Mouse (Mus musculus) hindbrain, postnatal 0 days (tissue): Measurements from ENCODE around the gene Nek8. TPM values are rescaled to one million over a fixed set of nuclear protein-coding genes. Genes with fewer than 3 reads are reported as not detected.
A peak's percentile ranks its signal among the peaks of the same experiment; 100 is the strongest.

Source experiments
- ATAC-seq: fragments of 200-750 bp; cut with Nextera tagmentation; 2 replicates; pipeline ENCODE4 v1.8.0; 2017; ENCODE audit warnings: mild to moderate bottlenecking, moderate TSS enrichment, moderate library complexity
- DNase-seq: peaks from one replicate; pipeline ENCODE4 v3.0.0-alpha.2; 2015; ENCODE audit warnings: low spot score
- H3K27ac ChIP-seq: fragments of 300-500 bp; sonication (generic); 2 replicates; pipeline ENCODE4 v1.5.1; 2014; ENCODE audit warnings: mild to moderate bottlenecking
- H3K27me3 ChIP-seq: fragments of 300-500 bp; sonication (generic); 2 replicates; pipeline ENCODE4 v1.6.1; 2014; ENCODE audit warnings: low read length, mixed read lengths; ENCODE audit not compliant: insufficient read depth
- H3K36me3 ChIP-seq: fragments of 300-500 bp; sonication (generic); 2 replicates; pipeline ENCODE4 v1.6.1; 2014; ENCODE audit warnings: low read length, mixed read lengths; ENCODE audit not compliant: insufficient read depth
- H3K4me1 ChIP-seq: fragments of 300-500 bp; sonication (generic); 2 replicates; pipeline ENCODE4 v1.6.1; 2014; ENCODE audit warnings: antibody characterized with exemption, low read length, mixed read lengths; ENCODE audit not compliant: insufficient read depth
- H3K4me2 ChIP-seq: fragments of 300-500 bp; sonication (generic); 2 replicates; pipeline ENCODE4 v1.6.1; 2014; ENCODE audit warnings: low read depth, mild to moderate bottlenecking, low read length, moderate library complexity, mixed read lengths
- H3K4me3 ChIP-seq: fragments of 300-500 bp; sonication (generic); 2 replicates; pipeline ENCODE4 v1.5.1; 2014; ENCODE audit warnings: low read length
- H3K9ac ChIP-seq: fragments of 300-500 bp; sonication (generic); replicated peaks from 2 replicates; pipeline ENCODE4 v1.6.1; 2014; ENCODE audit warnings: mild to moderate bottlenecking, low read length, moderate library complexity, mixed read lengths
- H3K9me3 ChIP-seq: fragments of 300-500 bp; sonication (generic); 2 replicates; pipeline ENCODE4 v1.6.1; 2016; ENCODE audit warnings: low read length, mixed read lengths
- CTCF ChIP-seq: IDR thresholded peaks from 2 replicates; pipeline ENCODE4 v1.5.1; 2016; ENCODE audit warnings: antibody characterized with exemption, control low read depth, low read depth
- WGBS: fragments of 180-500 bp; shearing (Covaris S2); extraction: QIAGEN DNeasy Blood & Tissue Kit; methylation state at CpG from one replicate; pipeline ENCODE4 v1.1.7; 2014; 5-methylcytosine and 5-hydroxymethylcytosine counted together
- polyA plus RNA-seq: library from polyadenylated mRNA; unstranded; fragments of >200 nt; fragmentation: Nextera tagmentation; extraction: Ambion mirVana; gene quantifications from 2 replicates; pipeline ENCODE4 v1.2.1, GENCODE M21; 2015
- total RNA-seq: library from RNA; depleted of rRNA; stranded (reverse); fragments of >200 nt; gene quantifications from 2 replicates; pipeline ENCODE4 v1.2.3, GENCODE M21; 2014; rRNA removed

The Nek8 gene
- total RNA-seq (7.6 and 11.8 TPM in 2 replicates), polyA plus RNA-seq (7.3 and 7.7 TPM in 2 replicates)

DNA sequence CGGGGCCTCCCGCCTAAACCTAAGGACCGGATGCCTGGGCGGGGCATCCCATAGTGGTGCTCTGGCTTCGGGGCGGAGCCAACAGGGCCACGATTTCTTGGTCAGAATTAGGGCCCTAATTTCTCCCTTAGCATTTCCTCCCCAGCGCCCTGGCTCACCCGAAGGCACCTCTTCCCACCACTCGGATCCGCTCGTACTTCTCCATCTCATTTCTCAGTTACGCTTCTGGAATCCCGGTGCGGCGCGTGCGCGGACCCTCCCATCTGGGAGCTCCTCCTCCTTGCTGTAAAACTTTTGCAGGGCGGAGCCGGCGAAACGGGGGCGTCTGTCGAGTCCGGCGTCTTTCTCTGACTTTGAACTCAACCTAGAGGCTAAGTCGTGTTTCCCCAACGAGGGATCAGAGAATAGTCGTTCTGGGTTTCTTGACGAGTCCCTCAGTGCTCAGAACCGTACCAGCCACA, at the start of gene Nek8, which contains the start of gene Tlcd1:
TSS of gene Nek8 (minus strand) at position 274 of the 461 bp plus-strand sequence.
TSS of gene Tlcd1 (plus strand) at position 310 of the 461 bp plus-strand sequence.
- TF ChIP-seq CTCF: no peak
- peaks cover 20% of the 10 kb centered on the region for H3K36me3 ChIP-seq
- no peaks in the 10 kb centered on the region for H3K27me3 ChIP-seq
- H3K4me3 ChIP-seq: peak within 1 kb of the TSS; percentile 55
- under 1% methylated on average over 32 of the region's 32 CpGs for WGBS
- H3K4me2 ChIP-seq: peak within 1 kb of the TSS; percentile 59
- H3K9me3 ChIP-seq: no peaks in the 10 kb centered on the region
- peak within 1 kb of the TSS; percentile 46 for H3K9ac ChIP-seq
- peak; percentile 90 for DNase-seq
- peak within 1 kb of the TSS; percentile 91 for H3K27ac ChIP-seq
- peaks cover 9% of the 10 kb centered on the region; the same call in 1 of the 2 replicates for H3K4me1 ChIP-seq
- ATAC-seq: peak; percentile 64

DNA sequence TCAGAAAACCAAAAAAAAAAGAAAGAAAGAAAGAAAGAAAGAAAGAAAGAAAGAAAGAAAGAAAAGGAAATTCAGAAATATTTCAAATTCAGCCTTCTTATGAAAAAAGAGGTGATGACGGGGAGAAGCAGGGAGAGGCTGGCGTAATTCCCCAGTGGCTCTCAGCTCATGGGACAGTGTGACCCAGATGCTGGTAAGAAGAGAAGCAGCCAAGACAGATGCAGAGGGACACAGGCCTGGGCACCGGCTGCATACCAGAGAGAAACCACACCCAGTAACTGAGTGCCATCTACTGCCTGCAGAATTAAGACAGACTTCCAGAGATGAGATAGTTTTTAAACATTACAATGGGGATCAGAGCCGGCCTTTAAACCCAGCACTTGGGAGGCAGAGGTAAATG, 47.1 kb upstream of the Nek8 start:
- Histone ChIP-seq H3K4me3 (no peak overlapping the region), H3K9ac (no peak overlapping the region), H3K9me3 (no peaks in the 10 kb centered on the region), H3K4me1 (no peaks in the 10 kb centered on the region), H3K27ac (no peak overlapping the region), H3K36me3 (peaks cover 95% of the 10 kb centered on the region), H3K4me2 (no peak overlapping the region), H3K27me3 (no peaks in the 10 kb centered on the region)
- ATAC-seq: no peak
- TF ChIP-seq CTCF: no peak
- WGBS: 86% methylated on average over 4 of the region's 4 CpGs
- DNase-seq: no peak

DNA sequence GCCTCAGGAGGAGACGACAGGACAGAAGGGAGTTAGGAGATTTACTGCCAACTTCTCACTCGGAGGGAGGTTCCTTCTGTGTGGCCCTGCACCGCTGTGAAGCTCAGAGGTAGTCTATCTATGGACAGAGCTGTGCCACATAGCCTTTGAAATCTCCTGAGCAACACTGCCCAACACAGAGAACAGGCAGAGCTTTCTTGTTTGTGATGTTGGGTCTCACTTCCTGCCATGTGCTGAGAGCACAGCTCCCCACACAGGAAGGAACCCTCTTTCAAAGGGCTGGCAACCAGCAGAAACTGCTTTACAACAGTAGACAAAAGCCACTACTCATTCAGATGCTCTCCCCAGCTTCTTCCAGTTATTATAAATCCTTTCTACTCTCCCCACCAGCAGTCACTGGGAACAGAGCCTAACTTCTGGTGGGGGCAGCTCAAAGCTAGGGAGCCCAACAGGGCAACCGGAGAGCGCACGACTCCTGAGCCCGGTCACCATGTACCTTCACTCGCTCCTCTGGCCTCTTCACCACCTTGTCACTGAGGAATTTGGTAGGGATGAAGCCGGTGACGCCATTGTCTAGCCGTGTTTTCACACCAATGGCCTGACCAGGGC, 39.3 kb upstream of the Nek8 start:
- peak; percentile 71 for DNase-seq
- peaks cover 74% of the 10 kb centered on the region for H3K36me3 ChIP-seq
- no peak for TF ChIP-seq CTCF
- H3K27me3 ChIP-seq: no peaks in the 10 kb centered on the region
- H3K4me2 ChIP-seq: no peak overlapping the region
- no peaks in the 10 kb centered on the region for H3K9me3 ChIP-seq
- peak overlapping the region; percentile 82 for H3K27ac ChIP-seq
- H3K4me1 ChIP-seq: no peaks in the 10 kb centered on the region
- no peak overlapping the region for H3K9ac ChIP-seq
- 72% methylated on average over 11 of the region's 11 CpGs for WGBS
- no peak overlapping the region for H3K4me3 ChIP-seq
- peak; percentile 97 for ATAC-seq

DNA sequence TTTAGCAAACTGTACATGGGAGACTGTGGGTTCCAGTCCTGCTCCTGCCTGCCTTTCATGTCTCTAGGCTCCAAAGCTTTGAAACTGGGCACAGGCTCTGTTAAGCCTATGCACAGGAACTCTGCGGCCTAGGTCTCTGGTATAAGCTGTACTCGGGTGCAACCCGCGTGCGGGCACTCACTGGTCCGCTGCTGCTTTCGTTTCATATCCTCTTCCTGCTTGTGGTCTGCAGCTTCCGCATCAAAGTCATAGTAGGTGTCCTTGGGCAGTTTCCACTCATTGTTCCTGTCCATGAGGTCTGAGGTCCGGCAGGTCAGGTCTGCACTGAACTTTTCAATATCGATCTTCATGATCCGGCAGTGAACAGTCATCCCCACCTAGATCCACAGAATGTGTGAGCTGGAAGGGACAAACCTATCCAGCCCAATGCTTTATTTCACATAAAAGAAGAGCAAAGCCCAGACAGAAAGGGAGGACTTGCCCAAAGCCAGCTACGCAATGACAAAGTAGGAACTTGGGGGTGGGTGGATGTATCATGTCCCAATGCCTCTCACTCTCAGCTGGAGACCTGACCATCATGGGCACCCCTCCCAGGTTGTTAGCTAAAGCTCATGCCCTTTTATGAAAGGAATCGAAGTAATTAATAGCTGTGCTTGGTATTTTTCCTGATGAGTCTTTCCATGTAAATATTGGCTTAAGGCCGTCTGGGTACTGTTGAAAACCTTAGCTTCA, 36.8 kb upstream of the Nek8 start:
- no peak for DNase-seq
- Histone ChIP-seq H3K27me3 (no peaks in the 10 kb centered on the region), H3K9ac (no peak overlapping the region), H3K4me1 (no peaks in the 10 kb centered on the region), H3K4me2 (no peak overlapping the region), H3K4me3 (no peak overlapping the region), H3K27ac (no peak overlapping the region), H3K9me3 (no peaks in the 10 kb centered on the region), H3K36me3 (peaks cover 75% of the 10 kb centered on the region)
- no peak for TF ChIP-seq CTCF
- no peak for ATAC-seq
- 97% methylated on average over 14 of the region's 14 CpGs for whole genome bisulfite sequencing

DNA sequence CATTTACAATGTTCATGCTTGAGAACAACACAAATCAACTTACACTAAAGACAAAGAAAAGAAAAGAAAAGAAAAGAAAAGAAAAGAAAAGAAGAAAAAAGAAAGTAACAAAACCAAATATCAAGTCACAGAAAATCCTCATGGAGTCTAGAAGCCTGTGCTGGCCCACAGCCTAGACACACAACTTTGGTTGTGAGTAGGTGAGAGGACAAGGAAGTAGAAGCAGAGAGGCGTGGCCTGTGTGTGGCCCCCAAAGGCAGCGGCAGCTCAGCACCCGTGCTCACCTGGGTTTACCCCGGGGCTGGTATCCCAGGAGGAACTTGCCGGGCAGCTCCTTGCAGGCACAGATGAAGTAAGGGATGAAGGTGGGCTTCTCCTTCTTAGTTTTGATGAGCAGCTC, 35.0 kb upstream of the Nek8 start:
- no peak for DNase-seq
- WGBS: 91% methylated on average over 5 of the region's 5 CpGs

DNA sequence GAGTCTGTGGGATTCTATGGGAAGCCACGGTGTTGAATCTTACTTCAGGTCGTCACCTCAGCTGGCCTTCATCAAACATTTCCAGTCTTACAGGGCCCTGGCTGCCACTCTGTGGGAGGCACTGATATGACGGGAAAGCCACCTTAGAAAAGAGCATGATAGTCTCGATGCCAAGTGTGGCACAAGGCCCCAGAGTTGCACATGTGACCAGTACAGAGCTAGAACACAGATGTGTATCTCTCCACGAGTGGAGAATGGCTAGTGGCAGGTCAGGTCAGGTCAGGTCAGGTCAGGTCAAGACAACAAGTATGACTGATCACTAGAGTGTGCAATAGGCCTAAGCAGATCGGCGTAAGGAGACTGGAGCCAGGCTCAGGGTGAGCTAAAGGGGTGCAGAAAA, 34.1 kb upstream of the Nek8 start:
- Histone ChIP-seq H3K27me3 (no peaks in the 10 kb centered on the region), H3K4me3 (no peak overlapping the region), H3K9ac (no peak overlapping the region), H3K4me2 (no peak overlapping the region), H3K27ac (no peak overlapping the region), H3K4me1 (no peaks in the 10 kb centered on the region), H3K36me3 (peaks cover 80% of the 10 kb centered on the region), H3K9me3 (no peaks in the 10 kb centered on the region)
- DNase-seq: no peak
- TF ChIP-seq CTCF: no peak
- ATAC-seq: no peak
- 75% methylated on average over 7 of the region's 7 CpGs for WGBS

More for the DNA sequence above, 35.0 kb upstream of the Nek8 start:
- no peak for TF ChIP-seq CTCF
- H3K27ac ChIP-seq: no peak overlapping the region
- H3K4me1 ChIP-seq: no peaks in the 10 kb centered on the region
- H3K4me3 ChIP-seq: no peak overlapping the region
- no peaks in the 10 kb centered on the region for H3K27me3 ChIP-seq
- ATAC-seq: no peak
- peaks cover 78% of the 10 kb centered on the region for H3K36me3 ChIP-seq
- no peak overlapping the region for H3K4me2 ChIP-seq
- H3K9me3 ChIP-seq: no peaks in the 10 kb centered on the region
- H3K9ac ChIP-seq: no peak overlapping the region
